Mouse (Mus musculus): ENCODE data around the gene Gucd1. TPM values are rescaled to one million over a fixed set of nuclear protein-coding genes. Genes with fewer than 3 reads are reported as not detected.
A peak's percentile ranks its signal among the peaks of the same experiment; 100 is the strongest.
"Not testable (repeated sequence)": the region's sequence is repeated elsewhere in the genome, so short reads cannot be mapped to it uniquely, and the experiment has no call there.

Gucd1 gene
- polyA plus RNA-seq, 1 experiment from 2014 or later = 26.8 TPM

DNA sequence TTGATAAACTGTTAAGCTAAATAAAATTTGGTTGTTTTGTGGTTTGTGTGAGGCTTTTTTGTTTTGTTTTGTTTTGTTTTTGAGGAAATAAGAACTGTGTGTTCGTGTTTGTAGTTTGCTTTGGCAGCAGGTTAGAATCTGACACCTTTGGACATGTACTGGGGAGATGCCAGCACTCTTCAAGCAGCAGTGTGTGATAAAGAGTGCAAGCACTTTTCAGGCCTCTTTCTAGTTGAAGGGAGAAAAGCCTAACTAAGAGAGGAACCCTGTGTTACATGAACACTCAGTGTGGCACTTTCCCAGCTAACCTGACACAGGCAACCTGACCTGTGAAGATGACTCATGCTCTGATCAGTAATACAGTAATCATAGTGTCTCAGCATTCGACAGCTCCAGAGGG, 17.7 kb upstream of the Gucd1 start:
- no peak for ATAC-seq (ENCODE audit: insufficient number of reproducible peaks, low FRiP score)
- H3K27ac ChIP-seq (ENCODE audit: poor library complexity, severe bottlenecking) = no peak overlapping the region
- H3K27me3 ChIP-seq (replicated peaks) = no peaks in the 10 kb centered on the region
- H3K4me3 ChIP-seq = no peak overlapping the region
- no peak overlapping the region for H3K4me2 ChIP-seq
- H3K4me1 ChIP-seq (replicated peaks) = peaks cover 17% of the 10 kb centered on the region
- no peak overlapping the region for H3K9ac ChIP-seq
- H3K36me3 ChIP-seq = peaks cover 49% of the 10 kb centered on the region
- 64% methylated on average over 2 of the region's 2 CpGs for WGBS
- 0 out of 2 replicates have a peak, but pooled peaks cover 3% of the 10 kb centered on the region for H3K9me3 ChIP-seq (replicated peaks)

DNA sequence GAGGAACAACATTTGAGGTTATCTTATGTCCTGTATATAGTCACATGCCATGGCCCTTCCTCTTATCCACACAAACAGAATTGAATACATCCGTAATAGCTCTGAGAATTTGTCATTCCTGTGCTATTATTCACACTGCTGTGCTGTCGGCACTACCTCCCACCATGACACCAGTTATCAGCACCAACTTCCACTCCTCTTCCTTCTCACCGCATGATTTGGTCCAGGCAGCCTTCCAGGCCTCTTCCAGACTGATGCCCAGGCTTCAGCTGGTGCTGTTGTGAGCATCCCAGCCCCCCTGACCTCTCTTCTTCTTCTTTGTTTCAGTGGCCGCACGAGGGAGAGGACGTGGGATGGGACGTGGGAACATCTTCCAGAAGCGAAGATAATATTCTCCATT, 17.2 kb upstream of the Gucd1 start:
- Histone ChIP-seq H3K27me3 (replicated peaks) (no peaks in the 10 kb centered on the region), H3K4me2 (no peak overlapping the region), H3K4me3 (no peak overlapping the region), H3K9me3 (replicated peaks) (0 out of 2 replicates have a peak, but pooled peaks cover 3% of the 10 kb centered on the region), H3K27ac (ENCODE audit: poor library complexity, severe bottlenecking) (no peak overlapping the region), H3K9ac (no peak overlapping the region), H3K4me1 (replicated peaks) (peaks cover 17% of the 10 kb centered on the region), H3K36me3 (peaks cover 49% of the 10 kb centered on the region)
- WGBS = 61% methylated on average over 8 of the region's 8 CpGs
- no peak; the same call in 1 of the 2 replicates for ATAC-seq (ENCODE audit: insufficient number of reproducible peaks, low FRiP score)

DNA sequence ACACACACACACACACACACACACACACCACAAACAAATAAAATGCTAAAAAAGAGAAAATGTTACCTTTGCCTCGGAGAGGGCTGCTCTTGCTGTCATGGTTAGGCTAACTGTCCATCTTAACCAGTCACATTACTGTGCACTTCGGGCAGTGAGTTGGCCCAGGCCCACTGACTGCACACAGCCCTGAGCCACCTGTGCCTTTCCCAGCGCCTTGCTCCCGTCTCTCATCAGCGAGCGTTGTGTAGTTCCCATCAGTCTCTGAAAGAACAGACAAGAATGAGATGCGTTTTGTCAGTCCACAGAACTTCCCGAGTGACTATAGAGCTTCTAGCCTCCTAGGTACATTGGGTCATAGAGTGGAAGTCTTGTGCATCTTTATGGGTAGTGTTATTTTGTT, 16.4 kb upstream of the Gucd1 start:
- WGBS = 91% methylated on average over 8 of the region's 8 CpGs
- H3K9me3 ChIP-seq (replicated peaks) = 0 out of 2 replicates have a peak, but pooled peaks cover 3% of the 10 kb centered on the region
- no peaks in the 10 kb centered on the region for H3K27me3 ChIP-seq (replicated peaks)
- no peak overlapping the region for H3K9ac ChIP-seq
- H3K36me3 ChIP-seq = peaks cover 51% of the 10 kb centered on the region
- H3K4me2 ChIP-seq = no peak overlapping the region
- peaks cover 17% of the 10 kb centered on the region for H3K4me1 ChIP-seq (replicated peaks)
- no peak for ATAC-seq (ENCODE audit: insufficient number of reproducible peaks, low FRiP score)
- H3K4me3 ChIP-seq = no peak overlapping the region
- no peak overlapping the region for H3K27ac ChIP-seq (ENCODE audit: poor library complexity, severe bottlenecking)

DNA sequence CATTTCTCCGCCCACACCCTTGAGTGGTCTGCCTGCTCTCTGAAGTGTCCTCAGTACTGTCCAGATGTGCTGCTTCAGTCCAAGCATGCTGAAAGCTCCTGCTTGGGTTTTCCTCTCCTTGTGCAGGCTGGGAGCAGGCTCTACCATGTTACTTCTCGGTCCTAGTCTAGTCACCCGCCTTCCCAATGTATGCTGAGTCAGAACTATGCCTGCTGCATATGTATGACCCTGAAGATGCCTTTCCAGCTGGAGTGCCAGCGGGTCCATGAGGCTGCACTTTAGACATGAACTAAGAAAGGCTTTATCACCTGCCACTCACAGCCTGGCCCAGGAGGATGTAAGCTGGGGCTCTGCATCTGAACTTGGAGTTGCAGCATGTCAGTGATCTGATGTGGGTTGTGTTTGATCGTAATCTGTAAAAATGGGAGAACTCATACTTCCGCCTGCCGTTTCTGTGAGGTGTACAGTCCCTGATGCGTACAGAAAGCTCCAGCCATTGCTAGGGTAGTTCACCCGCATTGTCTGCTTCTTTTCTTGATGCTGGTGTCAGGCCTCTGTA, 13.8 kb upstream of the Gucd1 start:
- Histone ChIP-seq H3K4me3 (no peak overlapping the region), H3K4me2 (no peak overlapping the region), H3K27me3 (replicated peaks) (no peaks in the 10 kb centered on the region), H3K27ac (ENCODE audit: poor library complexity, severe bottlenecking) (no peak overlapping the region), H3K36me3 (peaks cover 57% of the 10 kb centered on the region), H3K9ac (no peak overlapping the region), H3K4me1 (replicated peaks) (peaks cover 17% of the 10 kb centered on the region), H3K9me3 (replicated peaks) (no peaks in the 10 kb centered on the region)
- no peak for ATAC-seq (ENCODE audit: insufficient number of reproducible peaks, low FRiP score)
- 86% methylated on average over 9 of the region's 9 CpGs for WGBS

DNA sequence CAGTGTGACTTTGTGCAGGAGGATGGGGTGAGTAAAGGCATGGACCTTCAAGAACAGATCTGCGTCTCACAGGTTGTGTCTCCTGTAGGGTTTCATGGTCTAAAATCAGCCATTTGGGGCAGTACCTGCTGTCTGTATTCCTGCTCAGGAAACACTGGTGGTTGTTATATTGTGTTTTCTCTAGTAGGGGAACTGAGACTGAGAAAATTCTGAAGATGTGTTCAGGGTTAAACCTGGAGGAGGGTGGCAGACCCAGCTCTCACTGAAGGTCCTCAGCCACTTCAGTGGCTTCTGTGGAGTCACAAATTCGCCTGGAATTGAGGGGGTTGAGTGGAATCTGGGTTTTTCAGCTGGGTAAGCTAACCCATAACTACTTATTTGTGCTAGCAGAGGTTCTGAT, 12.6 kb upstream of the Gucd1 start:
- Histone ChIP-seq H3K9me3 (replicated peaks) (no peaks in the 10 kb centered on the region), H3K36me3 (peaks cover 56% of the 10 kb centered on the region), H3K4me2 (no peak overlapping the region), H3K27ac (ENCODE audit: poor library complexity, severe bottlenecking) (no peak overlapping the region), H3K4me1 (replicated peaks) (peaks cover 6% of the 10 kb centered on the region), H3K27me3 (replicated peaks) (no peaks in the 10 kb centered on the region), H3K9ac (no peak overlapping the region), H3K4me3 (no peak overlapping the region)
- 77% methylated on average over 2 of the region's 2 CpGs for WGBS
- no peak for ATAC-seq (ENCODE audit: insufficient number of reproducible peaks, low FRiP score)

DNA sequence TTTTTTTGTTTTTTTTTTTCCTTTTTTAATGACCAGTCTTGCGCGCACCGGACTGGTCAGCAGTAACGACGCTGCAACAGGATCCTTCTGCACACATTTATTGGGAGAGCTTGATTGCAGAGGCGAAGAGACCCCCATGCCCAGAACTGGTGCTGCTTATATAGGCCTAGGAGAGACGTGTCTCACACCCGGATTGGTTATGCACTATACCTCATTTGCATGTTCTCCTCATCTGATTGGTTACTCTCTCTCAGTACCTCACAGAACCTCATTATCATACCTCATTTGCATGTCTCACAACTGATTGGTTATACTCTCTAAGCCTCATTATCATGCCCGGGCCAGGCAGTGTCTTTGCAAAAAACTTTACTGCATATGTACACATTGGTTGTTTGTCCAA, 7.7 kb upstream of the Gucd1 start:
- not testable (repeated sequence) for H3K27ac ChIP-seq (ENCODE audit: poor library complexity, severe bottlenecking); H3K9me3 ChIP-seq (replicated peaks); H3K4me3 ChIP-seq; H3K27me3 ChIP-seq (replicated peaks); ATAC-seq (ENCODE audit: insufficient number of reproducible peaks, low FRiP score); H3K4me2 ChIP-seq; H3K9ac ChIP-seq
- Histone ChIP-seq H3K36me3 (peaks cover 58% of the 10 kb centered on the region), H3K4me1 (replicated peaks) (peaks cover 12% of the 10 kb centered on the region)
- WGBS = 95% methylated on average over 9 of the region's 9 CpGs

DNA sequence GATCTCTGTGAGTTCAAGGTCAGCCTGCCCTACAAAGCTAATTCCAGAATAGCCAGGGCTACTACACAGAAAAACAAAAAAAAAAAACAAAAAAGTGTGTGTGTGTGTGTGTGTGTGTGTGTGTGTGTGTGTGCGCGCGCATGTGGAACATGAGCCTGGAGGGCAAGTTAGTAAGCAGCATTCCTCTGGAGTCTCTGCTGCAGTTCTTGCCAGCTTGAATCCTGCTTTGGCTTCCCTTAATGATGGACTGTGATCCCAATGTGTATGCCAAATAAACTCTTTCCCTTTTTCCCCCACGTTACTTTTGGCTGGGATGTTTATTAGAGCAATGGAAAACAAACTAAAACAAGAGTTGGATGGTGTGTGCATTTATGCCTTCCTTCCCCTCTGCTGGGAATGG, 3.9 kb upstream of the Gucd1 start:
- Histone ChIP-seq H3K4me3 (no peak overlapping the region), H3K27me3 (replicated peaks) (no peaks in the 10 kb centered on the region), H3K9ac (no peak overlapping the region), H3K27ac (ENCODE audit: poor library complexity, severe bottlenecking) (no peak overlapping the region), H3K4me1 (replicated peaks) (peaks cover 23% of the 10 kb centered on the region), H3K9me3 (replicated peaks) (no peaks in the 10 kb centered on the region), H3K36me3 (peaks cover 59% of the 10 kb centered on the region), H3K4me2 (no peak overlapping the region)
- 94% methylated on average over 4 of the region's 4 CpGs for WGBS
- no peak for ATAC-seq (ENCODE audit: insufficient number of reproducible peaks, low FRiP score)

DNA sequence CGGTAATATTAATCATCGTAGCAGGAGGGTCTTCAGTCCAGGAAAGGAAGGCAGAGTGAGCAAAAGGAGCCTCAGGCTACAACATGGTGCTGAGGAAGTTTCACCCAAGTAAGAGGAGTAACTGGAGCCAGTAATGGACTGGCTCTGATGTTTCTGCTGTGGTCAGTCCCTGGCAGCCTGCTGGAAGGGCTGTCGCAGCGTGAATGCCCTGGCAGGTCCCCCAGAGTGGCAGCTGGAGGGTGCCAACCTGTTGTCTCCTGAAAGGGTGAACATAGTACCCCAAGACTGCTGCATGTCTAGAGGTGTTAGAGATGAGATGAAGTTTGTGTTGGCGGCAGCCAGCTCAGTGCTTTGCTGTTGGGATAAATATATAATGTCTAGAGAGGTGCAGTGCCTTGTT, 2.8 kb upstream of the Gucd1 start:
- no peak overlapping the region for H3K4me3 ChIP-seq
- no peaks in the 10 kb centered on the region for H3K9me3 ChIP-seq (replicated peaks)
- H3K4me2 ChIP-seq = no peak overlapping the region
- H3K36me3 ChIP-seq = peaks cover 52% of the 10 kb centered on the region
- no peak overlapping the region for H3K9ac ChIP-seq
- no peak for ATAC-seq (ENCODE audit: insufficient number of reproducible peaks, low FRiP score)
- peaks cover 33% of the 10 kb centered on the region for H3K4me1 ChIP-seq (replicated peaks)
- 95% methylated on average over 5 of the region's 5 CpGs for WGBS
- no peak overlapping the region for H3K27ac ChIP-seq (ENCODE audit: poor library complexity, severe bottlenecking)
- no peaks in the 10 kb centered on the region for H3K27me3 ChIP-seq (replicated peaks)

DNA sequence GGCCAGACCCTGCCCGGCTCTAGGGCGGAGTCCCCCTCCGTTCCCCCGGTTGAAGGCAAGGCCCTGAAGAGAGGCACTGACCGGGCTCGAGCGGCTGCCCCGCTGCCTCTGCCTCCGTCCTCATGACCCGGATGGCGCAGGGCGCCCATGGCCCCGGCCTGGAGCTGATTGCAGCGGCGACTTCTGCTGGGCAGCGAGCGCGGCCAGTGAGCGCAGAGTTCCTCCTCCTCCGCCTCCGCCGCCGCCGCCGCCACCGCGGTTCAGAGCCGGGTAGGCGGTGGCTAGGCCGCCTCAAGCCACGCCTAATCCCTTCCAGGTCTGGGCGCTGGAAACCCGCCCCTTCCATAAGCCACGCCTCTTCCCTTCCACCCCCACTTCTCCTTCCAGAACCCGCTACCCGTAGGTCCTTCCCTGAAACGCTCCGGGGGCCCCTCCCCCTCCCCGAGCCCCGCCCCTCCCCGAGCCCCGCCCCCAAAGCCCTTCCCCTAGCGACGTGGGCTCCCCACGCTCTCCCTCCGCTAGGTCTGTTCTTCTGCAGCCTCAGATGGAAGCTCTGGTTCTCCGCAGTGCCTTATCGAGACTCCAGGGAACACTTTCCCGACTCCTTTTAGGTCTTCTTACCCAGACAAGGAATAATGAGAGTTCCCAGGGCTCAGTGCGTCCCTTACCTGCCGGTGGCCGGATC, 557 bp downstream of the Gucd1 start, which contains the start of gene Snrpd3:
Gene Snrpd3, plus strand, starts transcription at position 479 of the 685 bp plus-strand sequence.
- Histone ChIP-seq H3K9me3 (replicated peaks) (no peaks in the 10 kb centered on the region), H3K27me3 (replicated peaks) (no peaks in the 10 kb centered on the region), H3K4me3 (peak within 1 kb of the TSS; percentile 87), H3K27ac (ENCODE audit: poor library complexity, severe bottlenecking) (peak within 1 kb of the TSS; percentile 98), H3K4me2 (peak within 1 kb of the TSS; percentile 89), H3K9ac (peak within 1 kb of the TSS; percentile 94), H3K4me1 (replicated peaks) (peaks cover 51% of the 10 kb centered on the region), H3K36me3 (peaks cover 34% of the 10 kb centered on the region)
- peak; percentile 98 for ATAC-seq (ENCODE audit: insufficient number of reproducible peaks, low FRiP score)
- WGBS = under 1% methylated on average over 39 of the region's 52 CpGs

DNA sequence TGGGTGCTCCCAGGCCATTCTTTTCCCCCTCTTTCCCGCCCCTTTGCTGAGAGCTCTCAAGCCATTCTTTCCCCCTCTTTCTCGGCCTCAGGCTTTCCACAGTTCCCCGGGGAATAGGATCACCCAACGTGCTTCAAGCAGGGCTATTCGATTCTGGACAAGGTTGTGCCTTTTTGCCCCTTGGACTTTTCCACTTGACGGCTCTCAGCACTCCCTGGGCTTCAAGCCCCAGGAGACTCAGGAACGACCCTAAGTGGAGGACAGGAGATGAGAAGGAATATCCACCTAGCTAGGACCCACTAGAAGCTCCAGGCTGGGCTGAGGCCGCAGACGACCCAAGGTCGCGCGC, 1.1 kb downstream of the Gucd1 start:
- Histone ChIP-seq H3K27me3 (replicated peaks) (no peaks in the 10 kb centered on the region), H3K4me3 (peak overlapping the region; percentile 87), H3K4me2 (peak overlapping the region; percentile 89), H3K4me1 (replicated peaks) (peaks cover 47% of the 10 kb centered on the region), H3K9ac (peak overlapping the region; percentile 94), H3K36me3 (peaks cover 34% of the 10 kb centered on the region), H3K27ac (ENCODE audit: poor library complexity, severe bottlenecking) (peak overlapping the region; percentile 98), H3K9me3 (replicated peaks) (no peaks in the 10 kb centered on the region)
- under 1% methylated on average over 12 of the region's 12 CpGs for WGBS
- ATAC-seq (ENCODE audit: insufficient number of reproducible peaks, low FRiP score) = no peak

DNA sequence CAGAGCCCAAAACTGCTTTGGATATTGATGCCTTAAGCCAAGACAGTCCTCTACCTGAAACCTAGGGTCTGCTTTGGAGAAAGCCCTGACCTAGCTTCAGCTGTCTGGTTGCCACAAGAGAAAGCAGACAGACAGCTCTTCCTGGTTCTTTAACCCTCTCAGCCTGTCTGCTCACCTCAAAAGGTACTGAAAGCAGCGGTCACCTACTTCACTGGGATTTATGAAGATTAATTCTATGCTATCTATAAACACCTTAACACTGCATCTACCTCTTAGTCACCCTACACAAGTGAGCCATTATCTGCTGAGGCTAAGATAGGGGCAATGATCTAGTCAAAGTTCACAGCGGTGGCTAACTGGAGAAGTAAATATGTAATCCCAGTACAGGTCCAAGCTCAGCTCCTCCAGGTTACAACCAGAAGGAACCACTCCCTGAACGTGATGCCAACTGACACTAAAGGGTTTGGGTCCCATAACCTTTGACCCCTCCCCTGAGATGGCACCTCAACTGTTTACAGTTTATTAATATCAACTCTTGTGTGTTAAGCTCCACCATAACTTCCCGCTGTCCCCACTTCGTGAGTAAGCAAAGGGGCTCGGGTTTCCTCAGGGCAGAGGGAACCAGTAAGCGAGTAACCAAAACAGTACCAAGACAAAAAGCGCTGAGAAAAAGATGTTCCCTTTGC, 1.6 kb downstream of the Gucd1 start:
- 20% methylated on average over 8 of the region's 8 CpGs for WGBS
- H3K4me2 ChIP-seq = peak overlapping the region; percentile 89
- peak overlapping the region; percentile 98 for H3K27ac ChIP-seq (ENCODE audit: poor library complexity, severe bottlenecking)
- H3K9ac ChIP-seq = peak overlapping the region; percentile 94
- ATAC-seq (ENCODE audit: insufficient number of reproducible peaks, low FRiP score) = no peak
- H3K4me1 ChIP-seq (replicated peaks) = peaks cover 47% of the 10 kb centered on the region
- no peaks in the 10 kb centered on the region for H3K9me3 ChIP-seq (replicated peaks)
- H3K36me3 ChIP-seq = peaks cover 34% of the 10 kb centered on the region
- peak overlapping the region; percentile 87 for H3K4me3 ChIP-seq
- no peaks in the 10 kb centered on the region for H3K27me3 ChIP-seq (replicated peaks)

Measured in heart, embryonic 12.5 days (tissue).